Mouse (Mus musculus) heart, adult 2 months (tissue): ENCODE results near the gene Gm14295. TPM values are rescaled to one million over a fixed set of nuclear protein-coding genes. Genes with fewer than 3 reads are reported as not detected.
"Not testable (repeated sequence)": the region's sequence is repeated elsewhere in the genome, so short reads cannot be mapped to it uniquely, and the experiment has no call there.

Experiments used
- DNase-seq, 2 experiments: peaks; one replicate each; pipeline ENCODE4 v3.0.0; 2021
- H3K27ac ChIP-seq: fragments of 200-600 bp; 2 replicates; pipeline ENCODE4 v1.8.1; 2022
- H3K27me3 ChIP-seq: fragments of 200-500 bp; 2 replicates; pipeline ENCODE4 v1.6.1; 2012; ENCODE audit warnings: mild to moderate bottlenecking, low read length, inconsistent platforms, mixed read lengths; ENCODE audit not compliant: control insufficient read depth, insufficient read depth
- H3K36me3 ChIP-seq: fragments of 200-500 bp; 2 replicates; pipeline ENCODE4 v1.6.1; 2012; ENCODE audit warnings: low read length, inconsistent platforms; ENCODE audit not compliant: control insufficient read depth, insufficient read depth
- H3K4me1 ChIP-seq: fragments of 200-500 bp; 2 replicates; pipeline ENCODE4 v1.6.1; 2011; ENCODE audit warnings: low read length; ENCODE audit not compliant: control insufficient read depth, insufficient read depth
- H3K4me3 ChIP-seq: fragments of 200-600 bp; 2 replicates; pipeline ENCODE4 v1.8.1; 2022
- H3K79me2 ChIP-seq: fragments of 200-500 bp; replicated peaks from 2 replicates; pipeline ENCODE4 v1.6.1; 2012; ENCODE audit warnings: mild to moderate bottlenecking, inconsistent platforms, low read length, moderate library complexity, mixed read lengths; ENCODE audit not compliant: control insufficient read depth, insufficient read depth
- H3K9ac ChIP-seq: fragments of 200-500 bp; 2 replicates; pipeline ENCODE4 v1.6.1; 2012; ENCODE audit warnings: low read depth, mild to moderate bottlenecking, control low read depth, inconsistent platforms, low read length, mixed read lengths
- WGBS: fragments of 180-500 bp; shearing (Covaris S2); methylation state at CpG from one replicate; pipeline ENCODE4 v1.1.7; 2018; 5-methylcytosine and 5-hydroxymethylcytosine counted together
- intact Hi-C: fragments of 180-260 bp; cut with DNase I; formaldehyde crosslinking; loops from one replicate; pipeline ENCODE4 v1.15.1; 2025
- long read RNA-seq: library from polyadenylated mRNA; stranded (forward); transcript quantifications from one replicate; pipeline ENCODE4 v2.0.0, GENCODE M21; 2021
- polyA plus RNA-seq: library from polyadenylated mRNA; depleted of rRNA; stranded (reverse); fragments of >200 nt; gene quantifications from 2 replicates; pipeline ENCODE4 v1.2.3, GENCODE M21; 2012; rRNA removed
- total RNA-seq, 2 experiments: library from RNA; stranded (reverse); gene quantifications; 2 replicates each; pipeline ENCODE4 v1.2.3; 2021

Gene Gm14295
- total RNA-seq, result 1 to 10 TPM; 6.7 to 9.7 TPM
- 6.0 and 6.6 TPM in 2 replicates for polyA plus RNA-seq
- long read RNA-seq, partial matches to known transcripts, result 0 of 6 reads
- long read RNA-seq, other reads (novel, unspliced or antisense), result 4 of 6 reads

- H3K36me3 ChIP-seq, H3K79me2 ChIP-seq, H3K27me3 ChIP-seq, H3K4me3 ChIP-seq, intact Hi-C loops, H3K27ac ChIP-seq, DNase-seq, H3K4me1 ChIP-seq: not testable (repeated sequence)
- peak within 1 kb of the TSS; percentile 57; the same call in 1 of the 2 replicates for H3K9ac ChIP-seq
- no CpG with 5 or more reads among the region's 6 CpGs for WGBS
These were observed at the start of gene Gm14295 for GRCm38 (mm10) chr2:176798312-176798711. Gene Gm14295, plus strand, starts transcription at chr2:176798612.

DNA sequence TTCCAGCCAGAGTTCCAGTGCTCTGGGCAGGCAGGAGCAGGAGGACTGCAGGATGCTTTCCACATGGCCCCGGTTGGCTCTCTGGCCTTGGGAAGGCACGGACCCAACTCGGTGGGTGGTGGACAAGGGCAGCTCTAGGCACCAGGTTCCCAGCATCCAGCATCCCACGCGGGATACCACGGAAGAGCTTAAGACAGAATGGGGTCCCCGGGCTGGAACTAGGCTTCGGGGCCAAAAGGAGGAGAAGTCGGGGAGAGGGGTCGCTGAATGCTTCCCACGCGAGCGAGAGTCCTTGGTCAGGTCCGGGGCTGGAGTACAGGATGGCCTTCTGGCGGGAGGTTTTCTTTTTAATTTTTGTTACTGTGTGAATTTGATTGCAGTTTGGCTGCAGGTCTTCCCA is 373 bp downstream of the Gm14295 start:
- peak in 1 of 2 experiments; percentile 15 for DNase-seq
- H3K27ac ChIP-seq, H3K4me3 ChIP-seq, H3K79me2 ChIP-seq, H3K4me1 ChIP-seq, H3K27me3 ChIP-seq, H3K36me3 ChIP-seq, intact Hi-C loops: not testable (repeated sequence)
- 9% methylated on average over 14 of the region's 15 CpGs for WGBS
- H3K9ac ChIP-seq, result peak overlapping the region; percentile 57; the same call in 1 of the 2 replicates

DNA sequence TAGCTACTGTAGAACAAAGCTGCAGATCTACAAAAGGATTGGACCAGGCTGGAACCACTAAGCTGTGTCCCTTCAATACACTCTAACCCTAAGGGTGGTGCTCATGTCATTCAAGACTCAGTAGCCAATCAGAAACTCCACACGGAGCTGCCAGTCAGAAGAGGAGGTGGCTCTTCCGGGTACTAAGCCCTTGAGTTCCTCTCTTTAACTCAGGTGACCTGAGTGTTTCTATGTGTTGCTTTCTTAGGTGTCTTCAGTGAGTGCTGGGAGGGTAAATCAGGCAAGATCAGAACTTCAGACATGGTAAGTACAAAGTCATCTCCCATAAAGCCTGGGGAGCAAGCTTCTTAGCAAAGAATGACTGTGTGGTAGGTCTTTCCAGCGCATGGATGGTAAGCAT is 32.4 kb downstream of the Gm14295 start, which contains the start of gene Gm14408:
Gene Gm14408, plus strand, starts transcription at position 301 of the 400 bp plus-strand sequence.
- intact Hi-C loops, result not testable (repeated sequence)
- WGBS, result 80% methylated on average over 1 of the region's 3 CpGs

More for the DNA sequence above, 32.4 kb downstream of the Gm14295 start, which contains the start of gene Gm14408:
- not testable (repeated sequence) for H3K27me3 ChIP-seq, H3K27ac ChIP-seq, H3K36me3 ChIP-seq, H3K9ac ChIP-seq, H3K4me1 ChIP-seq, H3K4me3 ChIP-seq, DNase-seq, H3K79me2 ChIP-seq

Other genes starting within 250 kb of the Gm14295 start
- gene Gm14308, start 162.3 kb upstream of the Gm14295 start, total RNA-seq, result under 1 TPM in 1 of 2 experiments, not detected in 1; 0.41 TPM
- gene Gm14308, start 162.3 kb upstream of the Gm14295 start, polyA plus RNA-seq, result 2.1 and 4.9 TPM in 2 replicates
- 10 to 100 TPM; 12.9 to 15.7 TPM for gene Zfp973, start 128.1 kb upstream of the Gm14295 start, total RNA-seq
- gene Zfp973, start 128.1 kb upstream of the Gm14295 start, polyA plus RNA-seq, result 3.3 and 7.4 TPM in 2 replicates
- 1 to 10 TPM; 6.7 to 7.5 TPM for gene Gm14305, start 90.3 kb upstream of the Gm14295 start, total RNA-seq
- gene Gm14305, start 90.3 kb upstream of the Gm14295 start, polyA plus RNA-seq, result 2.9 and 7.5 TPM in 2 replicates
- not detected for gene Gm14408, start 32.5 kb downstream of the Gm14295 start, total RNA-seq
- not detected in 2 replicates for gene Gm14408, start 32.5 kb downstream of the Gm14295 start, polyA plus RNA-seq
- 1 to 10 TPM; 3.8 to 3.9 TPM for gene Gm14296, start 129.2 kb downstream of the Gm14295 start, total RNA-seq
- gene Gm14296, start 129.2 kb downstream of the Gm14295 start, polyA plus RNA-seq, result 2.2 and 3.2 TPM in 2 replicates
- gene Gm14419, start 202.3 kb downstream of the Gm14295 start, total RNA-seq, result 10 to 100 TPM; 51.5 to 54.4 TPM
- 2.7 and 4.0 TPM in 2 replicates for gene Gm14419, start 202.3 kb downstream of the Gm14295 start, polyA plus RNA-seq